Mouse (Mus musculus) heart, embryonic 10.5 days (tissue): ENCODE measurements around the gene Otop1. TPM values are rescaled to one million over a fixed set of nuclear protein-coding genes. Genes with fewer than 3 reads are reported as not detected.
A peak's percentile ranks its signal among the peaks of the same experiment; 100 is the strongest.

Experiments used
- DNase-seq: peaks from one replicate; pipeline ENCODE4 v3.0.0-alpha.2; 2017; ENCODE audit warnings: low spot score
- H3K27ac ChIP-seq: fragments of 300-500 bp; sonication (generic); 2 replicates; pipeline ENCODE4 v1.5.1; 2016; ENCODE audit warnings: mild to moderate bottlenecking
- H3K27me3 ChIP-seq: fragments of 300-500 bp; sonication (generic); 2 replicates; pipeline ENCODE4 v1.6.1; 2016; ENCODE audit warnings: mild to moderate bottlenecking; ENCODE audit not compliant: poor library complexity, insufficient read depth, severe bottlenecking
- H3K36me3 ChIP-seq: fragments of 300-500 bp; sonication (generic); 2 replicates; pipeline ENCODE4 v1.6.1; 2016; ENCODE audit warnings: mild to moderate bottlenecking, moderate library complexity
- H3K4me1 ChIP-seq: fragments of 300-500 bp; sonication (generic); 2 replicates; pipeline ENCODE4 v1.6.1; 2016; ENCODE audit warnings: mild to moderate bottlenecking
- H3K4me3 ChIP-seq: fragments of 300-500 bp; sonication (generic); 2 replicates; pipeline ENCODE4 v1.5.1; 2016; ENCODE audit warnings: mild to moderate bottlenecking, moderate library complexity
- H3K9me3 ChIP-seq: fragments of 300-500 bp; sonication (generic); 2 replicates; pipeline ENCODE4 v1.6.1; 2016; ENCODE audit warnings: mild to moderate bottlenecking, moderate library complexity
- WGBS: fragments of 180-500 bp; shearing (Covaris S2); methylation state at CpG from one replicate; pipeline ENCODE4 v1.1.7; 2016; 5-methylcytosine and 5-hydroxymethylcytosine counted together
- polyA plus RNA-seq: library from polyadenylated mRNA; unstranded; fragments of >200 nt; fragmentation: Nextera tagmentation; extraction: Ambion mirVana; gene quantifications from 2 replicates; pipeline ENCODE4 v1.2.1, GENCODE M21; 2016

Gene Otop1
- polyA plus RNA-seq, result 0.06 TPM in 1 of 2 replicates, not detected in the other

DNA sequence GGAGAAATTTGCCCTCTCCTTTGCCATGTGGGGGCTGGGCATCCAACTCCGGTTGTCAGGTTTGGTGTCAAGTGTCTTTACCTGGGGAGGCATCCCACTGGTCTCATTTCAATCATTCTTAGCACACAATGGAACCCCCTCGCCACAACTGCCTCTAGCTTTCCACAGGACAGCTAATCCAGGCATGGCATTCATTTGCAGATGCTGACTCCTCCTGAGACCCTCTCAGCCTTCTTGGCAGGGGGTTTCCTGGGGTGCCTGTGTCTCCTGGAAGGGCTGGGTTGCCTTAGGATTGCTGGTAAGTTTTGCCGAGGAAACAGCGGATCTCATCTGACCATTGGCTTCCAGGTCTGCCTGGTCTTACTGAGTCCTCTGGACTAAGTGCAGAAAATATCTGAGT, at the start of gene Otop1:
Gene Otop1 (plus strand): TSS at position 202 of the 400 bp plus-strand sequence.
- Histone ChIP-seq H3K27ac (no peak within 1 kb of the TSS), H3K27me3 (peaks cover 80% of the 10 kb centered on the region), H3K9me3 (no peaks in the 10 kb centered on the region), H3K4me3 (peak within 1 kb of the TSS; percentile 51), H3K4me1 (peaks cover 21% of the 10 kb centered on the region), H3K36me3 (peaks cover 5% of the 10 kb centered on the region)
- 1% methylated on average over 4 of the region's 4 CpGs for WGBS
- no peak for DNase-seq

DNA sequence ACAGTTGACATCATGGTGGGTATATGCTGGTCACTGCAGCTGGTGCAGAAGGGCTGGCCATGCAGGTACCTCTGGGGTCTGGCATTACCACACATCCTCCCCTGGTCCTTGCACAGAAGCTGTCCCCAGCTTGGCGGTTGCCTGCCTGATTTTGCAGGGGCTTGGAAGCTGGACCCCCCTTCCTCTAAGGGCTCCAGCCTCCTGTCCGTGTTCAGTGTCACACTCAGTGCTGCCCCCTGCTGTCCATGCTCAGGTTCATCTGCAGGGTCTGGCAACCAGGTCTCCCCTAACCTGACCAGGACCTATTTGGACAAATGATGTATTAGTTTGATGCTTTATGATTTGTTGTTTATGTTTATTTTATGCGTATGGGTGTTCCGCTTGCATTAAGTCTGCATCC, 40.4 kb upstream of the Otop1 start:
- Histone ChIP-seq H3K27me3 (no peaks in the 10 kb centered on the region), H3K27ac (no peak overlapping the region), H3K9me3 (no peaks in the 10 kb centered on the region), H3K36me3 (peaks cover 56% of the 10 kb centered on the region), H3K4me3 (no peak overlapping the region), H3K4me1 (no peaks in the 10 kb centered on the region)
- 60% methylated on average over 4 of the region's 4 CpGs for WGBS
- no peak for DNase-seq

DNA sequence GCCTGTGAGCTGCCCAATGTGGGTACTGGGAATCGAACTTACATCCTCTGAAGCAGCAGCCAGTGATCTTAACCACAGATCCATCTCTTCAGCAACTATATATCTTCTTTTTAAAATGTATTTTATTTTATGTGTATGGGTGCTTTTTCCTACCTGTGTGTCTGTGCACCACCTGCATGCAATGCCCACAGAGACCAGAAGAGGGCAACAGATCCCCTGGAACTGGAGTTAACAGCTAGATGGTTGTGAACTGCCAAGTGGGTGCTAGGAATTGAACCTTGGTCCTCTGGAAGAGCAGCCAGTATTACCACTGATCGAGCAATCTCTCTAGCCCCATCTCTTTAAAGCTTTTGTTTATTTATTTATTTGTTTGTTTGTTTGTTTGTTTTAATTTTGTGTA, 39.1 kb upstream of the Otop1 start:
- Histone ChIP-seq H3K27me3 (no peaks in the 10 kb centered on the region), H3K27ac (no peak overlapping the region), H3K4me1 (no peaks in the 10 kb centered on the region), H3K4me3 (no peak overlapping the region), H3K9me3 (no peaks in the 10 kb centered on the region), H3K36me3 (peaks cover 44% of the 10 kb centered on the region)
- no peak for DNase-seq
- WGBS, result 92% methylated on average over 2 of the region's 2 CpGs

DNA sequence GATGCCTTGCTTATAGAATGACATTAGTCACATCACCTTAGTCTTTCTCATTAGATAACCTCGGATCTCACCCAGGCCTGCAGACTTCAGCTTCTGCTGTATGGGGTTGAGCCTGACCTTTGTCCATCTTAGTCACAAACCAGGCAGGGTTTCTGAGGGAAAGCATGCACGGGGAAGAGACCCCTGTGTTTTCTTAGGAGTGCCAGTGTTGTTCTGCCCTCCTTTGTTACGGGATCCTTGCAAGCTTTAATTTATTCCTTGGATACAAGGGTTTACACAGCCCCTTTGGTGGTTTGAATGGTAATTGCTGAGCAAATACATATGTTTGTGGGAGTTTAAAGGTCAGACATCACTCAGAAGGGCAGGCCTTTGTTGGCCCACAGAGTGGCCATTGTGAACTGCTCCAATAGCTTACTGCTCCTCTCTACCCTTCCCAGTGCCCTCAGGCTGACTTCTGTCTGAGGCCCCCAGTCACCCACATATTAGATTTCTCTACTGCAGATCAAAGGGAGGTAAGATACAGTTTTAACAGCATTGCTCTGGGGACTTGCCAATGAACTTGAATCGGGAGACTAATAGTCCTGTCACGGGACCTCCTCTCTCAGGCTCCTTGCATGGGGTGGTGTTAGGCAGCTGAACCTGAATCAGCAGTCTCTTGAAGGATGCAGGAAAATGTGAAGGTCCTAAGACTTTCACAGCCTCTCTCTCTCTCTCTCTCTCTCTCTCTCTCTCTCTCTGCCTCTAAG, 34.9 kb upstream of the Otop1 start:
- DNase-seq, result no peak
- WGBS, result 67% methylated on average over 5 of the region's 5 CpGs
- Histone ChIP-seq H3K4me1 (no peaks in the 10 kb centered on the region), H3K36me3 (peaks cover 8% of the 10 kb centered on the region; the same call in 1 of the 2 replicates), H3K27me3 (no peaks in the 10 kb centered on the region), H3K9me3 (no peaks in the 10 kb centered on the region), H3K27ac (no peak overlapping the region), H3K4me3 (no peak overlapping the region)

DNA sequence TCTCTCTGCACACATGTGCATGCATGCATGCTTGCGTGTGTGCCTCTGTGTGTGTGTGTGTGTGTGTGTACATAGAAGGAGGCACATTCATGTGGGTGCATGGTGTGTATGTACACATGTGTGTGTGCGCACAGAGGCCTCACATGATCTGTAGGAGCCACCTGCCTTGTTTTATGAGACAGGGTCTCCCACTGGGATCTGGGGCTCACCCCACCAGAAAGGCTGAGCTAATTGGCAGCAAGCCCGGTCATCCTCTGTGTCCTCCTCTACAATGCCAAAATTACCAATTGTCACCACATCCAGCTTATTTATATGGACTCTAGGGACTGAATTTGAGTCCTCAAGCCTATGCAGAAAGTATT, 34.3 kb upstream of the Otop1 start:
- Histone ChIP-seq H3K36me3 (peaks cover 2% of the 10 kb centered on the region; the same call in 1 of the 2 replicates), H3K27me3 (no peaks in the 10 kb centered on the region), H3K4me3 (no peak overlapping the region), H3K9me3 (no peaks in the 10 kb centered on the region), H3K27ac (no peak overlapping the region), H3K4me1 (no peaks in the 10 kb centered on the region)
- WGBS, result 86% methylated on average over 3 of the region's 3 CpGs
- DNase-seq, result no peak

DNA sequence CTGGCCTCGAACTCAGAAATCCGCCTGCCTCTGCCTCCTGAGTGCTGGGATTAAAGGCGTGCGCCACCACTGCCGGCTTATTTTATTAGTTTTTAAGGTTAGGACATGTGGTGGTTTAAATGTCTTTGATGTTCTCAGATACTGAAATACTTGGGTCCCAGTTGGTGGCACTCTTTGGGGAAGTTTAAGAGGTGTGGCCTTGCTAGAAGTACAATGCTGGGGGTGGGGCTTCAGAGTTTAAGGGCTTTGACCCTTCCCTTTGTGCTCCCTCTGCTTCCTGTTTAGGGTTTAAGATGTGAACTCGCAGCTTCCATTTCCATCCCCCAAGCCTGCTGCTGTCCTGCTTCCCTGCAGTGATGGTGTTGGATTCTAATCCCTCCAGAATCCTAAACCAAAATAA, 33.8 kb upstream of the Otop1 start:
- no peaks in the 10 kb centered on the region for H3K27me3 ChIP-seq
- no peaks in the 10 kb centered on the region for H3K36me3 ChIP-seq
- WGBS, result 79% methylated on average over 6 of the region's 6 CpGs
- H3K4me3 ChIP-seq, result no peak overlapping the region
- H3K4me1 ChIP-seq, result no peaks in the 10 kb centered on the region
- no peaks in the 10 kb centered on the region for H3K9me3 ChIP-seq
- no peak for DNase-seq
- no peak overlapping the region for H3K27ac ChIP-seq

DNA sequence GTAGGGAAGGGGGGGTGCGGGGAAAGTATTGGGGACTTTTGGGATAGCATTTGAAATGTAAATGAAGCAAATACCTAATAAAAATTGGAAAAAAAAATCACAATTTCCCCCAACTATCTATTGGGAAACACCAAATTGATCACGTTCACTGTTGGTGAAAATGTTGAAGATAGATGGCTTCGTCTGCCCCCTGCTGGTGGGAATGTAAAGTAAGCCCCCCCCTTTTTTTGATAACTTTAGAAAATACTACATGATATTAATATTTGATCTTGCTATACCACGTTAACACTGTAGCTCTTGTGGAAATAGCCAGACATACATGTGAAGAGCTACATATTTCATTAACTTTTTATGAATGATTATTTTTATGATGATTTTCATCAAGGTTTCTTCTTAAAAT, 20.6 kb upstream of the Otop1 start:
- no peak overlapping the region for H3K4me3 ChIP-seq
- H3K27ac ChIP-seq, result no peak overlapping the region
- H3K27me3 ChIP-seq, result no peaks in the 10 kb centered on the region
- H3K36me3 ChIP-seq, result no peaks in the 10 kb centered on the region
- WGBS, result 39% methylated on average over 4 of the region's 4 CpGs
- H3K4me1 ChIP-seq, result no peaks in the 10 kb centered on the region
- no peaks in the 10 kb centered on the region for H3K9me3 ChIP-seq
- DNase-seq, result no peak

DNA sequence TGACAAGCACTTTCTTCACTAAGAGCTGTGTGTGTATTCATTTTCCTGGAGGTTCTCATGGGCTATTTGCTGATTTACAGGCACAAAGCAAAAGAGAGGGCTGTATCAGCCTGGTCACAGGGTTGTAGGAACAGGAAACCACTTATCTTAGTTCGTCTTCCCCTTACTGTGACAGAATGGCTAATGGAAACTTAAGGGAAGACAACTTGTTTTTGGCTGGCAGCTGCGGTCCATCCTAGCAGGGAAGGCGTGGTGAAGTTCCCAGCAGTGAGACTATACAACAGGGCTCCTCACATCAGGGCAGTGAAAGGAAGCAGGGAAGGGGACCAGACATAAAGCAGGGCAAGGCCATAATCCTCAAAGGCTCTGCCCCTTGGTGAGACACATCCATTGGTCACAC, 20.1 kb upstream of the Otop1 start:
- H3K9me3 ChIP-seq, result no peaks in the 10 kb centered on the region
- H3K27me3 ChIP-seq, result no peaks in the 10 kb centered on the region
- H3K4me3 ChIP-seq, result no peak overlapping the region
- H3K27ac ChIP-seq, result peak overlapping the region; percentile 69; the same call in 1 of the 2 replicates
- WGBS, result 57% methylated on average over 3 of the region's 3 CpGs
- H3K4me1 ChIP-seq, result no peaks in the 10 kb centered on the region
- no peak for DNase-seq
- no peaks in the 10 kb centered on the region for H3K36me3 ChIP-seq

DNA sequence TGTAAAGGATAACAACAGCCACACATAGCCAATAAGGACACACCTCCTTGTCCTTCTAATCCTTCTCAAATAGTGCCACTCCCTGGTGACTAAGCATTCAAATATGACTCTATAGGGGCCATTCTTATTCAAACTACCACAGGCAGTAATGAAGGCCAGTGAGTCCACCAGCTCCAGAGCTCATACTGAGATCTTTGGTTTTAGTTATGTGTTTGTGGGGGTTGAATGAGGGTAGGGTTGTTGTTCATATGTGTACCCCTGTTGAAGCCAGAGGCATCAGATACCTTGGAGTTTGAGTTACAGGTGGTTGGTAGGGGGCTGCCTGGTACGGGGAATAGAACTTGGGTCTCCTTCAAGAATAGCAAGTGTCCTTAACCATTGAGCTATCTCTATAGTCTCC, 19.2 kb upstream of the Otop1 start:
- no peaks in the 10 kb centered on the region for H3K9me3 ChIP-seq
- WGBS, result 79% methylated on average over 1 of the region's 1 CpGs
- no peak for DNase-seq
- H3K36me3 ChIP-seq, result no peaks in the 10 kb centered on the region
- H3K27ac ChIP-seq, result no peak overlapping the region
- no peak overlapping the region for H3K4me3 ChIP-seq
- no peaks in the 10 kb centered on the region for H3K27me3 ChIP-seq
- no peaks in the 10 kb centered on the region for H3K4me1 ChIP-seq

DNA sequence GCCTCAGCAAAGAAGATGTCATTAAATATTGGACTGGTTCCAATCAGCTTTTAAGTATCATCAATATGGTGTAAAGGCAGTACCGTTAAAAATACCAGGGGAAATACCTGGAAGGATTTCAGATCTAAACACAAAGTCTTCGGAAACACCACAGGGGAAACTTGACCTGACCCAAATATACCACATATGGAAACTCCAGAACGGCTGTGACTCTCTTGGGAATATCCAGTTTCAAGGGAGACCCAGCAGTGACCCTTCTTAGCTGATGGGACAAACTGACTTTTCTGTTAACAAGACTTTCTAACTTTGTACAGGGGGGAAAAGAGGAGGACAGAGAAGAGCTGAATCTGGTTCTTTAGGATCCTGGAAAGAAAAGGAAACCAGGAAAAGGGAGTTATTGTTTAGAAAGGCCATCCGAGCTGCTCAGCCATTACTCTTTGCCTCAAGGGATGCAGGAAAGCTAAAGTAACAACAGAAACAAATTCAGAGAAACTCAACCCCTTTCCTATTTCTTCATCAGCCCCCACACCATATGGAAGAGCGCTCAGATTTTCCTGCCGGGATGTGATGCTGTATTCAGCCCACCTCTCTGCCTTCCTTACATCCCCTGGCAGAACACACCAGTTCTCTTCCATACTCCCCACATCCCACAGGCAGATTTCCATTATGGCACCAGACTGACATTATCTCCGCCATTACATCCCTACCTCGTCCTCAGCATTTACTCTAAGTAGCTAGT, 17.6 kb upstream of the Otop1 start:
- Histone ChIP-seq H3K4me3 (no peak overlapping the region), H3K36me3 (peaks cover 14% of the 10 kb centered on the region), H3K9me3 (no peaks in the 10 kb centered on the region), H3K27ac (no peak overlapping the region), H3K27me3 (no peaks in the 10 kb centered on the region), H3K4me1 (no peaks in the 10 kb centered on the region)
- WGBS, result 83% methylated on average over 8 of the region's 8 CpGs
- DNase-seq, result no peak

DNA sequence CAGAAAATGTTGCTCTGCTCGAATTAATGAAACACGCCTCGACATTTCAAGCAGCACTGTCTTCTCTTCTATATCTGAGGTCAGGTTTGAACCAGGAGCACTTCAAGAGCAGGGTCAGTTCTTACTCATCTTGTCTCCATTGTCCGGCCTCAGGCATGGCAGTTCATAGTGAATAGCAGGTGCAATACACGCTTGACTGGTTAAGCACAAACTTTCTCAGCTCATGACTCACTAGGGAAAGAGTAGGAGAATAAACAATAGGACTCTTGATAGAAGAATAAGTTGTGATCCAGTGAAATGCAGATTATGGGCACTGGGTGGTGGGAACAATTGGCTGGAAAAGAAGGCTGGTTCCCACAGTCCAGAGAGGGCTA, 17.0 kb upstream of the Otop1 start:
- Histone ChIP-seq H3K36me3 (peaks cover 19% of the 10 kb centered on the region), H3K27ac (no peak overlapping the region), H3K4me3 (no peak overlapping the region), H3K27me3 (no peaks in the 10 kb centered on the region), H3K9me3 (no peaks in the 10 kb centered on the region), H3K4me1 (no peaks in the 10 kb centered on the region)
- no peak for DNase-seq
- 86% methylated on average over 5 of the region's 5 CpGs for WGBS

DNA sequence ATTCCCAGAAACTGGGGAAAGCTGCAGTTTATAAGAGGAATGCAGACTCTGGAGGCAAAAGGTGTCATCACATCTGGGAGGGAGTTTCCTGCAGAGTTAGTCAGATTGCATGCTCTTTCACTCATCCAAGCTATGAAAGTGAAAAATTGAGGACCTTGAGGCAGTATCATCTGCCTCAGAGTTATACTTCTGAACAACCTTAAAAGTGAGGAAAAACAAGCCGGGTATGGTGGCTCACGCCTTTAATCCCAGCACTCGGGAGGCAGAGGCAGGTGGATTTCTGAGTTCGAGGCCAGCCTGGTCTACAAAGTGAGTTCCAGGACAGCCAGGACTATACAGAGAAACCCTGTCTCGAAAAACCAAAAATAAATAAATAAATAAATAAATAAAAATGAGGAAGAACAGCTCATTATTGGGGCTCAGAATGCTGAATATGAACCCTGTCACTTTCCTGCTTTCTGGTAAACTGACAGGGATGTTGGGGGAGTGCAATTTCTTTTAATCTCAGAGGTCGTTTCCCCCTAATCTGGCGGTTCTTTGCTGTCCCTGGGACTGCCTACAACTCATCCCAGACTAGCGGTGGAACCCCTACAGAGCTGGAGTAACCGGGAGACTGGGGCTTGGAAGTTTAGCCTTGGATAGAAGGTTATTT, 16.2 kb upstream of the Otop1 start:
- 43% methylated on average over 9 of the region's 9 CpGs for WGBS
- peak overlapping the region; percentile 93 for H3K27ac ChIP-seq

DNA sequence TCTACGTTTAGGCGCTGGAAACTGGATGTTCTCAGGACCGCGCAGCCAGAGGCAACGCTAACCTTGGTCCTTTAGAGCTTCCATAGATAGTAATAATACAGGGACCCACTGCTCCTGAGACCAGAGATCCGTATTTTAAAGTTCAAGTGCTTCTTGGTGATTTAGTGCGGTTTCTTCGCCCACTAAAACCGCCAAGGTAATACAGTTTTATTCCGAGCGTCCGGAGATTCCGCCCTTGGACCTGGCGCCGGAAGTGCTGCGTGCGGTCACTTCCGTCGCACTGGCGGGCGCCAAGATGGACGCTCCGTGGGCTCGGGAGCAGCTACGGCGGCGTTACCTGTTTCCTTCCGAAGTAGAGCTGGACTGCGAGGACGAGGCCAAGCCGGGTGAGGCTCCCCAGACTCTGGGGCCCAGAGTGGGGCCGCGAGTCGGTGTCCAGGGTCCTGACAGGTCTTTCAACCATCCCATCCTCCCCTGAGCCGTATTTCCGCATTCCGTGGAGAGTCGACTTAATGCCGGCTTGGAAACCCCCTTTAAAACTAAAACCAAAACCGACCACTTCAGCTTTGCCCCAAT, 15.6 kb upstream of the Otop1 start, which contains the start of gene Tmem128:
Gene Tmem128 (plus strand): TSS at position 79 of the 576 bp plus-strand sequence.
- H3K27me3 ChIP-seq, result no peaks in the 10 kb centered on the region
- under 1% methylated on average over 40 of the region's 40 CpGs for WGBS

More for the DNA sequence above, 16.2 kb upstream of the Otop1 start:
- no peaks in the 10 kb centered on the region for H3K27me3 ChIP-seq
- H3K4me1 ChIP-seq, result no peaks in the 10 kb centered on the region
- peak overlapping the region; percentile 86 for H3K4me3 ChIP-seq
- no peaks in the 10 kb centered on the region for H3K9me3 ChIP-seq
- H3K36me3 ChIP-seq, result peaks cover 28% of the 10 kb centered on the region
- no peak for DNase-seq

More for the DNA sequence above, 15.6 kb upstream of the Otop1 start, which contains the start of gene Tmem128:
- peak within 1 kb of the TSS; percentile 93 for H3K27ac ChIP-seq
- DNase-seq, result peak; percentile 83
- H3K9me3 ChIP-seq, result no peaks in the 10 kb centered on the region
- peaks cover 34% of the 10 kb centered on the region for H3K36me3 ChIP-seq
- peak within 1 kb of the TSS; percentile 86 for H3K4me3 ChIP-seq
- no peaks in the 10 kb centered on the region for H3K4me1 ChIP-seq
